17 mouse cellular contexts compared by ENCODE assay signal in genomic region chr3:102141451-102141850, GRCm38 (mm10). TPM values are rescaled to one million over a fixed set of nuclear protein-coding genes. Genes with fewer than 3 reads are reported as not detected.
"Had no signal": no experiment of that assay in that cellular context is flagged by ENCODE, and none has a peak within 500 bp of the region (broad histone marks: within the 10 kb centered on the region; RNA-seq: fewer than 3 reads in every experiment).

No protein-coding gene starts in this region.

- H3K4me2 ChIP-seq: limb, embryonic 13.5 days; liver, embryonic 15.5 days; midbrain, embryonic 15.5 days; neural tube, embryonic 13.5 days had no signal

- H3K27ac ChIP-seq: layer of hippocampus, adult 2 months; limb, embryonic 13.5 days; liver, embryonic 15.5 days; midbrain, embryonic 10.5 days; midbrain, embryonic 15.5 days; neural tube, embryonic 13.5 days had no signal

- H3K36me3 ChIP-seq: limb, embryonic 13.5 days; liver, embryonic 15.5 days; midbrain, embryonic 10.5 days; midbrain, embryonic 15.5 days; neural tube, embryonic 13.5 days had no signal

- ATAC-seq: lung, postnatal 0 days; midbrain, embryonic 15.5 days had no signal

- H3K9me3 ChIP-seq: limb, embryonic 13.5 days; liver, embryonic 15.5 days; midbrain, embryonic 10.5 days; midbrain, embryonic 15.5 days; neural tube, embryonic 13.5 days had no signal

- H3K4me1 ChIP-seq: limb, embryonic 13.5 days had no signal

- DNase-seq: kidney, adult 11 months; kidney, adult 9 months; kidney, postnatal 10 days; kidney, postnatal 4 days; left cerebral cortex, postnatal 4 days; lung, adult 2 months; lung, postnatal 36 days; thymus, adult 18-20 months; thymus, postnatal 14 days had no signal

- H3K27me3 ChIP-seq: limb, embryonic 13.5 days; midbrain, embryonic 15.5 days; neural tube, embryonic 13.5 days had no signal

- H3K9ac ChIP-seq: limb, embryonic 13.5 days; liver, embryonic 15.5 days; midbrain, embryonic 15.5 days; neural tube, embryonic 13.5 days had no signal

- H3K4me3 ChIP-seq: layer of hippocampus, adult 2 months; limb, embryonic 13.5 days; liver, embryonic 15.5 days; midbrain, embryonic 10.5 days; midbrain, embryonic 15.5 days; neural tube, embryonic 13.5 days had no signal

RNA-seq across cellular contexts. Expression of gene Casq2, which starts 55.2 kb away (rescaled TPM):
- polyA plus RNA-seq: liver, adult 2 months; midbrain, embryonic 10.5 days had no signal
